Mouse (Mus musculus): ENCODE measurements around the gene Hcfc2.

The Hcfc2 gene

DNA sequence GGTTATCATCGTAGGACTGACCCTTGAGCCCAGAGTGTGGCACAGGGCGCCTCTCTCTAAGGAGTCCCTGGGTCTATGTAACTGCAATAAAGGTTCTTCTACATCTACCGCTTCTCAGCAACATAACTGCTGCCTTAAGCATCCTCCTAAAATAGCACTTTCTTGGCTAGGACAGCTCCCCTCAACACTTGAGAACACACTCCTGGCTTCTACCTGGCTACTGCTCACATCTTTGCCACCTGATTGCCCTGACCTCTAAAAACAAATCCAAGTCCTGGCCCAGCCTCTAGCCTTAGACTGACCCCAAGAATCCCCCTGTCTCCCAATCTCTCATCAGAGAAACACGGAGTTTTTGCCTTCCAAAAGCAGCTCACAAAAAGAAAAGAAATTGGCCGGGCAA lies 78.9 kb downstream of the Hcfc2 start:
- DNase-seq (ENCODE audit: low spot score): no peak

DNA sequence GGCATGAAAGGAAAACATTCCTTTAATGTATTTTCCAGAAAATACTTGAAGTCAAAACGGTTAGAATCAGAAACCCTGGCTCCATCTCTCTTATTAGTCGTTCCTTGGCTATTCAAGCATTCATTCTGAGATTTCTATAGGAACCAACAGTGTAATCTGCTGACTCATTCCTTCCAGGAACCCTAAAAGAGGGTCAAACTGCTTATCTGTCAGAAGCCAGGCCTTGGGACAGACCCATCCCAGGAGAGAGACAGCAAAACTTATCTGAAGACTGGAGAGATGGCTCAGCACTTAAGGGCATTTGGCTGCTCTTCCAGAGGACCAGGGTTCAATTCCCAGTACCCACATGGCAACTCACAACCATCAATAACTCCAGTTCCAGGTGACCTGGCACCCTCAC lies 81.1 kb downstream of the Hcfc2 start:
- no peak for DNase-seq (ENCODE audit: low spot score)

DNA sequence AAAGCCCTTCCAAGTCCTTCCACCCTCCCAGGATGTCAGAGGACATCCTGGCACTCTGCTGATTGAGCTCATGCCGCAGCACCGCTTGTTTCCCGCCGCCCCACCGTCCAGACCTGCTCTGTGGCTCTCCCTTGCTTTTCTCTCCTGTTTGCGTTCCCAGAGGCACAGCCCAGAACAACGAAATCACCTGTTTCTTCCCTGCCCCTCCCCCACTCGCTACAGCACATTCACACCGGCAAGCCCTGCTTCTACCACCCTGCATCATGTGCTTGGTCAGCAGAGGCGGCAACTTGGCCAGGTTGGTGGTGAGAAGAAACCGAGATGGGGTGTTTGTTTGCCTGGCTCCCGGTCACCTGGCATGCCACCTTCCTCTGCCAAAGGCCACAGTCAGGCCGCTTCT lies 81.9 kb downstream of the Hcfc2 start:
- DNase-seq (ENCODE audit: low spot score): no peak

DNA sequence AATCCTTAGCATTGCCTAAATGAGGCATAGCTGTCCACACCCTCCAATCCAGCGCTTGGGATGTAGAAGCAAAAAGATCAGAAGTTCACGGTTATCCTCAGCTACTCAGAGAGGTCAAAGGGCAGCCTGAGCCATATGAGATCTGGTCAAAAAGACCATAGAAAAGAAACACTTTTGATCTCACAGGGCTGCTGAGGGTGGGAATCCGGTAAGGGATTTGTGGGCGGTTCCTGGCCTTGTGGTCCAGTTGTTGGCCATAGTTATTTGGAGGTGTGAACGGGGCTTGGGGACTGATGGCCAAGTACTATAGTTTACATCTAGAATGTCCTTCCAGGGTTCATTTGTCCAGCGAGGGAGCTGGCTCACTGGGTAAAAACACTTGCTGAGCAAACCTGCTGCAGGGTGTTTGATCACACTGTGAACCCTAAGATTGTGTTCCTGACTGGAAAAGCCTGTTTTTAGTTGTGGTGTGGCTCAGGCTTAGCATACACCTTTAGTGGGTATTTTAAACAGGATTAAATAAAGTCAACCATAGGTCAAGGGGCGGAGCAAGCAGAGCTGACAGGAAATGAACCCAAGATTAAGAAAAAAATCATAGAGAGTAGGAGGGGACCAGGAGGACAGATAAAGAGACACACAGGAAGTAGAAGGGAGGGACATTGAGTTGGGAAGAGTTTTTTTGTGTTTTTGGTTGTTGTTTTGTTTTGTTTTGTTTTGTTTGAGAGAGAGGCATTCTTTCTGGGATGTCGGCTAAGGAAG lies 83.0 kb downstream of the Hcfc2 start:
- no peak for DNase-seq (ENCODE audit: low spot score)

DNA sequence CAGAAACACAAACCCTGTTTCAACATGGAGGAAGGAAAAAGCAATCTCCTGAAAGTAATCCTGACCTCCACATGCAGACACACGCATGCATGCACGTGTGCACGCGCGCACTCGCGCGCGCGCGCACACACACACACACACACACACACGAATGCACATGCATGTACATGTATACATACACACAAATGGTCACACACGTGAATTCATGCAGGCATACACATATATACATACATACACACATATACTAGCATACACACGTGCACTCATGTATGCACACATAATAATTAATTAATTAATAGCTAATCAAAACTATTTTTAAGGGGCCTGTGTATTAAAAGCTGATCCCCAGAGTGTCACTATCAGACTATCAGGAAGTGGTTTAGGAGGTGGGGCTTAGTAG lies 83.9 kb downstream of the Hcfc2 start:
- no peak for DNase-seq (ENCODE audit: low spot score)

DNA sequence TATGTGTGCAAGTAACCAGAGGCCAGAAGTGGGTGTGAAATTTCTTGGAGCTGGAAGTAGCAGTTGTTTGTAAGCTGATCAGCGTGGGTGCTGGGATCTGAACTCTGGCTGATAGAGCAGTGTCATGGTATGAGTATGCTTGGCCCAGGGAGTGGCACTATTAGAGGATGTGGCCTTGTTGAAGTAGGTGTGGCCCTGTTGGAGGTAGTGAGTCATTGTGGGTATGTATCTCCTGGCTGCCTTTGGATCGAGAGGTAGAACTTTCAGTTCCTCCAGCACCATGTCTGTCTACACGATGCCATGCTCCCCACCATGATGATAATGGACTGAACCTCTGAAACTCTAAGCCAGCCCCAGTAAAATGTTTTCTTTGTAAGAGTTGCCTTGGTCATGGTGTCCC lies 84.4 kb downstream of the Hcfc2 start:
- no peak for DNase-seq (ENCODE audit: low spot score)

DNA sequence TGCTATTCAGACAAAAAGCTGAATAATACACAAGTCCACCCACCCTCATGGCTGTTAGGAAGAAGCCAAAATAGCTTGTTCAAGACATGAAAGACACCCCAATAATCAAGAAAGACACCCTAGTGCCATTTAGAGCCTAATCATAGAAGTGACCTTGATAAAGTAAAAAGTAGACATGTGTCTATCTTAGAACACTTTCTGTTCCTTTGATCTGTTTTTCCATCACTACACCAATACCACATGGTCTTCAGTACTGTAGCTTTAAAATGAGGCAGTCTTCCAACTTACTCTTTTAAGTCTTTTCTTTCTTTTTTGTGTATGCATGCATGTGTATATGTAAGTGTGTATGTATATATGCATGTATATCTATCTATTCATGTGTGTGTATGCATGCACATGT lies 84.9 kb downstream of the Hcfc2 start:
- no peak for DNase-seq (ENCODE audit: low spot score)

DNA sequence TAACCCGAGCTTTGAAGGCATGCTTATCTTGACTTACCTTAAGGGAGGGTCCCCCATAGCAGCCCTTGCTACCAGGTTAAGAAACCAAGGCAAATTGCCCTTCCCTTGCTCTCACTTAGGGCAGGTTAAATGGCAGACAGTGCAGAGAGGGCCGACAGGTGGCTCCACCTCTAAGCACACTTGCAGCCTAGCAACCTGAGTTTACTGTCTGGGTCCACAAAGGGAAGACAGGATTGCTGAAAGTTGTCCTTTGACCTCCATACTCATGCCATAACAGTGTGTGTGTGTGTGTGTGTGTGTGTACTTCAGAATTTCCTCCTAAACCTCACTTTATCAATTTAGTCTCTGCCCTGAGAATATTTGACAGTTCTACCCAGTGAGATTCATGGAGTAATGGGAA lies 86.5 kb downstream of the Hcfc2 start:
- DNase-seq (ENCODE audit: low spot score): no peak

DNA sequence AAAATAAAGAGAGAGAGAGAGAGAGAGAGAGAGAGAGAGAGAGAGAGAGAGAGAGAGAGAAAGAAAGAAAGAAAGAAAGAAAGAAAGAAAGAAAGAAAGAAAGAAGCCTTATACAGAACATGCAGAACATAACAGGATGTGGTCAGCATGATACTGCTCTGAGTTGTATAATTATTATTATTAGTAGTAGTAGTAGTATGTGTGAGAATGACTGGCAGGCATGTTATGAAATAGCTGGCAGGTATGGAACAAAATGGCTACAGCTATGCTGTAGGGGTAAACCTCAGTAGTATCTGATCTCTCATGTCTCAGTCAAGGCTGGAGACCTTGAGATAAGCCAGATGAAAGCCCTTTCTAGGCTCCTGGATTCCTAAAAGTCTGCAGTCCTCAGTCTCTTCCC lies 93.2 kb downstream of the Hcfc2 start:
- no peak for DNase-seq (ENCODE audit: low spot score)

DNA sequence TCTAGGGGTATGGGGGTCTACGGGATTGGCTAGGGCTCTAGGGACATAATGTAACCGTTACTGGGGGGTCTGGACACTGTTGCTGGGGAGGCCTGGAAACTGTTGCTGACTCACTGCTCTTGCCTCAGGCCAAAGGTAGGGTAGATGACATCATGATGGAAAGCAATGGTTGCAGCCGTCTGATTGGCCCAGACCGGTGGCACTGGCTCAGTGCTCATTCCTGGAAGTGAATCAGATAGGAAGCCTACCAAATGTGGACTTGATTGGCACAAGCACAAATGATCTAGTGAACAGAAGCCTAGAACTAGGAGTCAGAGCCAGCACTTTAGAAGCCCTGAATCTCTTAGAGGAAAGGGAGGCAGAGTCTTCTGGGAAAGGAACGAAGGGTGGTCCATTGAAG lies 94.5 kb downstream of the Hcfc2 start:
- no peak for DNase-seq (ENCODE audit: low spot score)

DNA sequence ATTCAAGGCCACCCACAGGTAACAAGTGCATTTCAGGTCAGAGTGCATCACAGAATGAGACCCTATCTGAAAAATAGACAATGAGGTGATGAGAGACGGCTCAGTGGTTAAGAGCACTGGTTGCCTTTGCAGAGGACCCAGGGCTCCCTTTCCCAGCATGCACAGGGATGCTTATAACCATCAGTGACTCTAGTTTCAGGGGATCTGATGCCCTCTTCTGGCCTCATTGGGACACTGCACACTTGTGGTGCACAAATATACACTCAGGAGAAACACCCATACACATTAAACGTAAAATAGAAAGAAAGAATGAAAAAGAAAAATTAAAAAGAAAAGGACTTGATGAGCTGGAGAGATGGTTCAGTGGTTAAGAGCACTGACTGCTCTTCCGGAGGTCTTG lies 95.8 kb downstream of the Hcfc2 start:
- DNase-seq (ENCODE audit: low spot score): no peak
